Mouse (Mus musculus) limb, embryonic 15.5 days (tissue): ENCODE measurements around the gene Fam20b. TPM values are rescaled to one million over a fixed set of nuclear protein-coding genes. Genes with fewer than 3 reads are reported as not detected.
A peak's percentile ranks its signal among the peaks of the same experiment; 100 is the strongest.

Source experiments
- ATAC-seq: fragments of 200-750 bp; cut with Nextera tagmentation; 2 replicates; pipeline ENCODE4 v1.8.0; 2017; ENCODE audit warnings: low read depth, moderate TSS enrichment; ENCODE audit not compliant: insufficient number of reproducible peaks, low FRiP score, low TSS enrichment
- H3K27ac ChIP-seq: fragments of 300-500 bp; sonication (generic); 2 replicates; pipeline ENCODE4 v1.5.1; 2015; ENCODE audit warnings: moderate library complexity, mild to moderate bottlenecking, inconsistent platforms
- H3K27me3 ChIP-seq: fragments of 300-500 bp; sonication (generic); 2 replicates; pipeline ENCODE4 v1.6.1; 2015; ENCODE audit warnings: inconsistent platforms
- H3K36me3 ChIP-seq: fragments of 300-500 bp; sonication (generic); 2 replicates; pipeline ENCODE4 v1.6.1; 2015; ENCODE audit warnings: inconsistent platforms
- H3K4me1 ChIP-seq: fragments of 300-500 bp; sonication (generic); 2 replicates; pipeline ENCODE4 v1.6.1; 2015; ENCODE audit warnings: inconsistent platforms
- H3K4me2 ChIP-seq: fragments of 300-500 bp; sonication (generic); 2 replicates; pipeline ENCODE4 v1.6.1; 2015; ENCODE audit warnings: mild to moderate bottlenecking, inconsistent platforms
- H3K4me3 ChIP-seq: fragments of 300-500 bp; sonication (generic); 2 replicates; pipeline ENCODE4 v1.5.1; 2015; ENCODE audit warnings: mild to moderate bottlenecking, inconsistent platforms
- H3K9ac ChIP-seq: fragments of 300-500 bp; sonication (generic); 2 replicates; pipeline ENCODE4 v1.6.1; 2015; ENCODE audit warnings: inconsistent platforms
- H3K9me3 ChIP-seq: fragments of 300-500 bp; sonication (generic); 2 replicates; pipeline ENCODE4 v1.6.1; 2016; ENCODE audit warnings: inconsistent platforms
- WGBS: fragments of 180-500 bp; shearing (Covaris S2); methylation state at CpG from one replicate; pipeline ENCODE4 v1.1.7; 2015; 5-methylcytosine and 5-hydroxymethylcytosine counted together
- polyA plus RNA-seq: library from polyadenylated mRNA; unstranded; fragments of >200 nt; fragmentation: Nextera tagmentation; extraction: Ambion mirVana; gene quantifications from 2 replicates; pipeline ENCODE4 v1.2.1, GENCODE M21; 2015

The Fam20b gene
- polyA plus RNA-seq, 1 experiment from 2014 or later, result 32.5 TPM

GRCm38 (mm10) chr1:156677230-156677629, 41.7 kb downstream of the Fam20b start:
- no peak for ATAC-seq
- no peak overlapping the region for H3K4me3 ChIP-seq
- no peak overlapping the region for H3K4me2 ChIP-seq
- H3K9ac ChIP-seq, result no peak overlapping the region
- H3K36me3 ChIP-seq, result peaks cover 24% of the 10 kb centered on the region
- H3K4me1 ChIP-seq, result peaks cover 16% of the 10 kb centered on the region
- no peak overlapping the region for H3K27ac ChIP-seq
- H3K27me3 ChIP-seq, result no peaks in the 10 kb centered on the region
- WGBS, result 71% methylated on average over 3 of the region's 3 CpGs
- H3K9me3 ChIP-seq, result no peaks in the 10 kb centered on the region

- peaks cover 16% of the 10 kb centered on the region for H3K4me1 ChIP-seq
- H3K4me2 ChIP-seq, result no peak overlapping the region
- no peaks in the 10 kb centered on the region for H3K27me3 ChIP-seq
- peaks cover 19% of the 10 kb centered on the region for H3K36me3 ChIP-seq
- no peak overlapping the region for H3K27ac ChIP-seq
- no peak for ATAC-seq
- WGBS, result 81% methylated on average over 5 of the region's 5 CpGs
- no peaks in the 10 kb centered on the region for H3K9me3 ChIP-seq
- H3K4me3 ChIP-seq, result no peak overlapping the region
- no peak overlapping the region for H3K9ac ChIP-seq
These were observed 42.3 kb downstream of the Fam20b start for GRCm38 (mm10) chr1:156676596-156676995.

- WGBS, result 37% methylated on average over 12 of the region's 12 CpGs
- Histone ChIP-seq H3K27ac (no peak overlapping the region), H3K9me3 (no peaks in the 10 kb centered on the region), H3K36me3 (peaks cover 16% of the 10 kb centered on the region), H3K9ac (no peak overlapping the region), H3K4me3 (no peak overlapping the region), H3K4me2 (no peak overlapping the region), H3K27me3 (no peaks in the 10 kb centered on the region), H3K4me1 (peaks cover 16% of the 10 kb centered on the region)
- ATAC-seq, result no peak
These were observed 42.7 kb downstream of the Fam20b start for GRCm38 (mm10) chr1:156676171-156676570.

- no peaks in the 10 kb centered on the region for H3K9me3 ChIP-seq
- H3K4me3 ChIP-seq, result peak within 1 kb of the TSS; percentile 64
- WGBS, result 6% methylated on average over 37 of the region's 37 CpGs
- peaks cover 4% of the 10 kb centered on the region; the same call in 1 of the 2 replicates for H3K36me3 ChIP-seq
- peak within 1 kb of the TSS; percentile 98 for H3K4me2 ChIP-seq
- peaks cover 16% of the 10 kb centered on the region for H3K4me1 ChIP-seq
- H3K9ac ChIP-seq, result peak within 1 kb of the TSS; percentile 57
- H3K27ac ChIP-seq, result no peak within 1 kb of the TSS
- peak; percentile 77 for ATAC-seq
- no peaks in the 10 kb centered on the region for H3K27me3 ChIP-seq
These were observed 44.5 kb downstream of the Fam20b start, which contains the start of gene Tor3a for GRCm38 (mm10) chr1:156674195-156675000. Gene Tor3a, minus strand, starts transcription at chr1:156674356.

GRCm38 (mm10) chr1:156673476-156674194, 45.3 kb downstream of the Fam20b start:
- peak; percentile 31; the same call in 1 of the 2 replicates for ATAC-seq
- H3K27ac ChIP-seq, result no peak overlapping the region
- peak overlapping the region; percentile 98 for H3K4me2 ChIP-seq
- H3K4me1 ChIP-seq, result peaks cover 17% of the 10 kb centered on the region
- H3K36me3 ChIP-seq, result no peaks in the 10 kb centered on the region
- H3K4me3 ChIP-seq, result peak overlapping the region; percentile 64
- peak overlapping the region; percentile 57 for H3K9ac ChIP-seq
- WGBS, result 2% methylated on average over 29 of the region's 29 CpGs
- H3K9me3 ChIP-seq, result no peaks in the 10 kb centered on the region
- no peaks in the 10 kb centered on the region for H3K27me3 ChIP-seq

- no peak for ATAC-seq
- Histone ChIP-seq H3K4me2 (peak overlapping the region; percentile 98), H3K9me3 (no peaks in the 10 kb centered on the region), H3K9ac (0 out of 2 replicates have a peak overlapping the region, but pooled peaks have one; percentile 57), H3K27ac (no peak overlapping the region), H3K27me3 (no peaks in the 10 kb centered on the region), H3K36me3 (no peaks in the 10 kb centered on the region), H3K4me1 (peaks cover 20% of the 10 kb centered on the region), H3K4me3 (peak overlapping the region; percentile 64)
- WGBS, result 23% methylated on average over 14 of the region's 14 CpGs
These were observed 46.0 kb downstream of the Fam20b start for GRCm38 (mm10) chr1:156672720-156673475.

- Histone ChIP-seq H3K4me2 (no peak overlapping the region), H3K27me3 (no peaks in the 10 kb centered on the region), H3K4me3 (no peak overlapping the region), H3K9me3 (no peaks in the 10 kb centered on the region), H3K9ac (no peak overlapping the region), H3K27ac (no peak overlapping the region), H3K36me3 (no peaks in the 10 kb centered on the region), H3K4me1 (peaks cover 22% of the 10 kb centered on the region)
- 92% methylated on average over 3 of the region's 3 CpGs for WGBS
- no peak for ATAC-seq
These were observed 47.0 kb downstream of the Fam20b start for GRCm38 (mm10) chr1:156671921-156672320.

GRCm38 (mm10) chr1:156669208-156669983, 49.5 kb downstream of the Fam20b start:
- ATAC-seq, result no peak
- no peak overlapping the region for H3K4me2 ChIP-seq
- H3K27me3 ChIP-seq, result no peaks in the 10 kb centered on the region
- H3K4me1 ChIP-seq, result peaks cover 21% of the 10 kb centered on the region
- H3K27ac ChIP-seq, result no peak overlapping the region
- no peak overlapping the region for H3K9ac ChIP-seq
- no peaks in the 10 kb centered on the region for H3K9me3 ChIP-seq
- H3K36me3 ChIP-seq, result no peaks in the 10 kb centered on the region
- no peak overlapping the region for H3K4me3 ChIP-seq
- WGBS, result 47% methylated on average over 11 of the region's 11 CpGs

- Histone ChIP-seq H3K9ac (no peak overlapping the region), H3K27me3 (no peaks in the 10 kb centered on the region), H3K4me1 (peaks cover 17% of the 10 kb centered on the region; the same call in 1 of the 2 replicates), H3K4me2 (no peak overlapping the region), H3K36me3 (no peaks in the 10 kb centered on the region), H3K9me3 (no peaks in the 10 kb centered on the region), H3K27ac (no peak overlapping the region), H3K4me3 (no peak overlapping the region)
- 33% methylated on average over 5 of the region's 5 CpGs for WGBS
- no peak for ATAC-seq
These were observed 50.3 kb downstream of the Fam20b start for GRCm38 (mm10) chr1:156668602-156669001.

GRCm38 (mm10) chr1:156667141-156667926, 51.6 kb downstream of the Fam20b start:
- Histone ChIP-seq H3K4me3 (no peak overlapping the region), H3K4me2 (no peak overlapping the region), H3K9ac (no peak overlapping the region), H3K36me3 (no peaks in the 10 kb centered on the region), H3K4me1 (peaks cover 11% of the 10 kb centered on the region; the same call in 1 of the 2 replicates), H3K27ac (no peak overlapping the region), H3K9me3 (no peaks in the 10 kb centered on the region), H3K27me3 (no peaks in the 10 kb centered on the region)
- ATAC-seq, result no peak
- WGBS, result 80% methylated on average over 23 of the region's 23 CpGs
